Mouse (Mus musculus): ENCODE measurements around the gene Slc7a8. TPM values are rescaled to one million over a fixed set of nuclear protein-coding genes. Genes with fewer than 3 reads are reported as not detected.

Gene Slc7a8
- polyA plus RNA-seq, 1 experiment from 2014 or later, result 4.7 TPM

GRCm38 (mm10) chr14:54728823-54729653 lies 52.7 kb downstream of the Slc7a8 start:
- Histone ChIP-seq H3K4me1 (replicated peaks) (no peaks in the 10 kb centered on the region; the same call in 1 of the 2 replicates), H3K27ac (no peak overlapping the region), H3K9ac (no peak overlapping the region), H3K36me3 (no peaks in the 10 kb centered on the region), H3K4me3 (no peak overlapping the region), H3K9me3 (no peaks in the 10 kb centered on the region), H3K4me2 (no peak overlapping the region), H3K27me3 (no peaks in the 10 kb centered on the region)
- 63% methylated on average over 13 of the region's 13 CpGs for WGBS
- no peak for ATAC-seq (ENCODE audit: low FRiP score)

DNA sequence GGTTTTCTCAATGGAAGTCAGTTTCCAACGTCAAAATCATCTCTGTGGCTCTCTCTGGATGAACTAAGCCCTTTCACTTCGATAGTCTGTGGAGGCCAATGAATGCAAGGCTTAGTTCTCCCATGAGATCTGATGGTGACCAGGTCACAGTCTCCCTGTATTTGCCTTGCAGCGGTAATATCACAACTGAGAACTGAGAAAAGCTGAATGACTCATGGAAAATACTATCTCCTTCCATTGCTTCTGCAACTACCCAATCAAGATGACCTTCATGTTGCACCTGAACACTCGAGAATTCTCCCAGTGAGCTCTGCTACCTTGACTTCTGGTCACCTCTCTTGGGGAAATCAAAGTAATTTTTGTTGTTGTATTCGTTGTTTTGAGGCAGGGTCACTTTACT lies 54.2 kb downstream of the Slc7a8 start:
- ATAC-seq (ENCODE audit: low FRiP score), result no peak
- Histone ChIP-seq H3K4me1 (replicated peaks) (no peaks in the 10 kb centered on the region; the same call in 1 of the 2 replicates), H3K4me3 (no peak overlapping the region), H3K27me3 (no peaks in the 10 kb centered on the region), H3K4me2 (no peak overlapping the region), H3K27ac (no peak overlapping the region), H3K36me3 (no peaks in the 10 kb centered on the region), H3K9ac (no peak overlapping the region), H3K9me3 (no peaks in the 10 kb centered on the region)
- WGBS, result 76% methylated on average over 5 of the region's 5 CpGs

GRCm38 (mm10) chr14:54724049-54724448 lies 57.7 kb downstream of the Slc7a8 start:
- 89% methylated on average over 6 of the region's 6 CpGs for WGBS
- no peak for ATAC-seq (ENCODE audit: low FRiP score)
- H3K27me3 ChIP-seq, result no peaks in the 10 kb centered on the region

DNA sequence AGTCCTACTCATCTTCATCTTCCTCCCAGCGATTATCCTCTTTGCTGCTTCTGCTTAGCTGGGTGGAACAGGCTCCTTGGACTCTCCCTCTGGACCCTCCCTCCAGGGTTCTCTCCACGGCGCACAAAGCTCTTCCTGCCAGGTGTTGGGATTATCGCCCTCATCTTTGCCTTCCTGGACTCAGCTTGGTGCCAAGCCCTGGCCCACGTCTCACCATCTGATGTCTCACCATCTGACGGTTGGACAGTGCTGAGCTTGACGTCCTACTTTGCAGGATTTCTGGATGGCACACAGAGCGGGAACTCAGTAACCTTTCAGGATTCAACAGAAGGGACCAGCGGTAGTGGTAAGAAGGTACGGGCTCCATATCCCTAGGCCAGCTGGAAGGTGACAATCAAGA lies 60.0 kb downstream of the Slc7a8 start:
- H3K9me3 ChIP-seq, result no peaks in the 10 kb centered on the region
- H3K4me1 ChIP-seq (replicated peaks), result no peaks in the 10 kb centered on the region
- WGBS, result 84% methylated on average over 10 of the region's 10 CpGs
- H3K4me3 ChIP-seq, result no peak overlapping the region
- H3K27me3 ChIP-seq, result no peaks in the 10 kb centered on the region
- H3K36me3 ChIP-seq, result no peaks in the 10 kb centered on the region
- H3K27ac ChIP-seq, result no peak overlapping the region
- H3K4me2 ChIP-seq, result no peak overlapping the region
- no peak for ATAC-seq (ENCODE audit: low FRiP score)
- H3K9ac ChIP-seq, result no peak overlapping the region

More at GRCm38 (mm10) chr14:54724049-54724448, 57.7 kb downstream of the Slc7a8 start:
- H3K36me3 ChIP-seq, result no peaks in the 10 kb centered on the region
- no peak overlapping the region for H3K9ac ChIP-seq
- H3K27ac ChIP-seq, result no peak overlapping the region
- H3K9me3 ChIP-seq, result no peaks in the 10 kb centered on the region
- no peak overlapping the region for H3K4me2 ChIP-seq
- H3K4me3 ChIP-seq, result no peak overlapping the region
- H3K4me1 ChIP-seq (replicated peaks), result no peaks in the 10 kb centered on the region; the same call in 1 of the 2 replicates

DNA sequence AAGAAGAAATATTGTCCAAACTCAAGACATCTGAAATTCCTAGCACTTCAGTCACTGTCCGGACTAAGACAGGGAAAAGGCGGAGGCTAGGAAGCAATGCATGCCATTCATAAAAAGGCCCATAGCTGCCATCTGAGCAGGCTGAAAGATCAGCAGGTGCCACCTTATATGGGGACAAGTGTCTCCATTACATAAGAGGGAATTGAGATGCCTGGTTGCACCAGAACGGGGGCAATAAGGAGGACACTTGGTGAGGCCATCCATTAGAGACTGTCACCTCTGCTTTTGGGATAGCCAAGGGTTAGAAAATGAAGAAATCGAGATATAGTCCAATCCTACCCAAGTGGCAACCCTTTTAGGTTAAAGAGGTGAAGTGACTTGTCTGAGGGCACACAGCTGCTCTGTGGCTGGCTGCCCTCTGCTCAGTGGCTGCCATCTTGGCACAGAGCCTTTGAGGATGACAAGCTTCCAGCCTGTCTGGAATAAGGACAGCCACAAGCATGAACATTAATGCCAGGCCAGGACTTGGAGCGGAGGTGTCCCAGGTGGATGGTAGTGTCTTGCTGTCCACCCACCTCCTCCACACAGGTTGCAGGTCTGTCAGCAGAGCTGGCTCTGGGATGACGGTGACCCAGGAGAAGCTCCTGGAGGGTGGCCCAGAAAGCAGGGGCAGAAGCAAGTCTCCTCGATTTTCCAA lies 60.9 kb downstream of the Slc7a8 start:
- Histone ChIP-seq H3K9me3 (no peaks in the 10 kb centered on the region), H3K27ac (no peak overlapping the region), H3K27me3 (0 out of 2 replicates have a peak, but pooled peaks cover 3% of the 10 kb centered on the region), H3K4me1 (replicated peaks) (no peaks in the 10 kb centered on the region), H3K36me3 (no peaks in the 10 kb centered on the region), H3K4me3 (no peak overlapping the region), H3K9ac (no peak overlapping the region), H3K4me2 (no peak overlapping the region)
- 93% methylated on average over 7 of the region's 7 CpGs for WGBS
- no peak for ATAC-seq (ENCODE audit: low FRiP score)

GRCm38 (mm10) chr14:54720041-54720440 lies 61.7 kb downstream of the Slc7a8 start:
- Histone ChIP-seq H3K9ac (no peak overlapping the region), H3K9me3 (no peaks in the 10 kb centered on the region), H3K4me3 (no peak overlapping the region), H3K27me3 (0 out of 2 replicates have a peak, but pooled peaks cover 3% of the 10 kb centered on the region), H3K36me3 (no peaks in the 10 kb centered on the region), H3K27ac (no peak overlapping the region), H3K4me1 (replicated peaks) (peaks cover 3% of the 10 kb centered on the region; the same call in 1 of the 2 replicates), H3K4me2 (no peak overlapping the region)
- WGBS, result 91% methylated on average over 11 of the region's 11 CpGs
- no peak for ATAC-seq (ENCODE audit: low FRiP score)

DNA sequence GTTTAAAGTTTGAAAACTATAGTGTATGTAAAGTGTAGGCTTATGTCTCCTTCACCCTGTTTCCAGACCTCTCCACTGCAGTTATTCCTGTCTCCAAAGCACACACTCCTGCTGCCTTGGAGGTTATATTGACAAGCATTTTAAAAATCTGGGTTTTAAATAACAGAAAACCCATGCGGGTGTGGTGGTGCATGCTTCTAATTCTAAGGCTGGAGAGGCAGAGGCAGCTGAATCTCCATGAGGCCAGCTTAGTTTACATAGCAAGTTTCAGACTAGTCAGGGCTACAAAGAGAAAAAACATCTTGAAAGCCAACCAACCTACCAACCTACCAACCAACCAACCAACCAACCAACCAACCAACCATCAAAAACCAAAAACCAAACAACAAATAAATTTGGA lies 66.3 kb downstream of the Slc7a8 start:
- H3K9ac ChIP-seq, result no peak overlapping the region
- 86% methylated on average over 1 of the region's 1 CpGs for WGBS
- no peak for ATAC-seq (ENCODE audit: low FRiP score)
- peak overlapping the region; percentile 67; the same call in 1 of the 2 replicates for H3K4me2 ChIP-seq
- H3K9me3 ChIP-seq, result no peaks in the 10 kb centered on the region
- H3K36me3 ChIP-seq, result no peaks in the 10 kb centered on the region
- no peak overlapping the region for H3K4me3 ChIP-seq
- H3K27me3 ChIP-seq, result 0 out of 2 replicates have a peak, but pooled peaks cover 3% of the 10 kb centered on the region
- H3K4me1 ChIP-seq (replicated peaks), result peaks cover 11% of the 10 kb centered on the region
- H3K27ac ChIP-seq, result no peak overlapping the region

GRCm38 (mm10) chr14:54714617-54715081 lies 67.1 kb downstream of the Slc7a8 start:
- peaks cover 11% of the 10 kb centered on the region for H3K4me1 ChIP-seq (replicated peaks)
- H3K36me3 ChIP-seq, result no peaks in the 10 kb centered on the region
- peak overlapping the region; percentile 37 for H3K4me3 ChIP-seq
- peak overlapping the region; percentile 61 for H3K27ac ChIP-seq
- peak overlapping the region; percentile 69 for H3K9ac ChIP-seq
- 0 out of 2 replicates have a peak, but pooled peaks cover 3% of the 10 kb centered on the region for H3K27me3 ChIP-seq
- H3K9me3 ChIP-seq, result no peaks in the 10 kb centered on the region
- 3% methylated on average over 15 of the region's 15 CpGs for WGBS
- peak; percentile 50 for ATAC-seq (ENCODE audit: low FRiP score)
- H3K4me2 ChIP-seq, result peak overlapping the region; percentile 67

GRCm38 (mm10) chr14:54714121-54714520 lies 67.6 kb downstream of the Slc7a8 start:
- H3K9me3 ChIP-seq, result no peaks in the 10 kb centered on the region
- H3K4me2 ChIP-seq, result peak overlapping the region; percentile 67
- H3K27me3 ChIP-seq, result 0 out of 2 replicates have a peak, but pooled peaks cover 3% of the 10 kb centered on the region
- ATAC-seq (ENCODE audit: low FRiP score), result peak; percentile 62
- H3K9ac ChIP-seq, result peak overlapping the region; percentile 69
- peak overlapping the region; percentile 61 for H3K27ac ChIP-seq
- WGBS, result 3% methylated on average over 13 of the region's 13 CpGs
- H3K36me3 ChIP-seq, result no peaks in the 10 kb centered on the region
- H3K4me1 ChIP-seq (replicated peaks), result peaks cover 11% of the 10 kb centered on the region
- H3K4me3 ChIP-seq, result peak overlapping the region; percentile 37

- Histone ChIP-seq H3K9me3 (no peaks in the 10 kb centered on the region), H3K4me3 (no peak overlapping the region)
Observed at GRCm38 (mm10) chr14:54712861-54713260, 68.9 kb downstream of the Slc7a8 start.

DNA sequence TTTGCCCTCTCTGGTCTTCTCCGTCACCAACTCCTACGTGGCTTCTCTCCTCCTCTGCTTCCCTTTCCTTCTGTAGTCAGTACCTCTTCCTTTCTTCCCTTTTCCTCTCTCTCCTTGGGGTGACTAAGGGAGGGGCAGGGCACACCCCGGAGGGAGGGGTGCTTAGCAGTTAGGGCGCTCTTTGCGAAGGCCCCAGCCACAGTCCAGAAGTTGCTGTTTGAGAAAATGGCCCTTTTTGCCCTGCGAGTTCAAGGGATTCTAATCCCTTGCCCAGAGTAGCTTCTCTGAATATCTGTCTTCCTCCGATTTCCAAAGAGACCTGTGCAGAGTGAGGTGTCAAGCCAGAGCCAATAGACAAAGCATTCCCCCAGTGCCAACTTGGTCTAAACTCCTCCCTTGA lies 69.7 kb downstream of the Slc7a8 start, which contains the start of gene Cebpe:
Gene Cebpe, minus strand, starts transcription at position 101 of the 400 bp plus-strand sequence.
- WGBS, result 83% methylated on average over 7 of the region's 7 CpGs
- no peak within 1 kb of the TSS for H3K4me2 ChIP-seq
- H3K9me3 ChIP-seq, result no peaks in the 10 kb centered on the region
- H3K27ac ChIP-seq, result no peak within 1 kb of the TSS
- H3K9ac ChIP-seq, result no peak within 1 kb of the TSS
- H3K4me1 ChIP-seq (replicated peaks), result peaks cover 11% of the 10 kb centered on the region
- no peaks in the 10 kb centered on the region for H3K36me3 ChIP-seq
- no peak for ATAC-seq (ENCODE audit: low FRiP score)
- H3K27me3 ChIP-seq, result 0 out of 2 replicates have a peak, but pooled peaks cover 3% of the 10 kb centered on the region
- H3K4me3 ChIP-seq, result no peak within 1 kb of the TSS

More at GRCm38 (mm10) chr14:54712861-54713260, 68.9 kb downstream of the Slc7a8 start:
- no peak overlapping the region for H3K4me2 ChIP-seq
- no peak overlapping the region for H3K9ac ChIP-seq
- H3K36me3 ChIP-seq, result no peaks in the 10 kb centered on the region
- no peak for ATAC-seq (ENCODE audit: low FRiP score)
- WGBS, result 80% methylated on average over 8 of the region's 8 CpGs
- H3K27ac ChIP-seq, result no peak overlapping the region
- H3K4me1 ChIP-seq (replicated peaks), result peaks cover 11% of the 10 kb centered on the region
- H3K27me3 ChIP-seq, result 0 out of 2 replicates have a peak, but pooled peaks cover 3% of the 10 kb centered on the region

DNA sequence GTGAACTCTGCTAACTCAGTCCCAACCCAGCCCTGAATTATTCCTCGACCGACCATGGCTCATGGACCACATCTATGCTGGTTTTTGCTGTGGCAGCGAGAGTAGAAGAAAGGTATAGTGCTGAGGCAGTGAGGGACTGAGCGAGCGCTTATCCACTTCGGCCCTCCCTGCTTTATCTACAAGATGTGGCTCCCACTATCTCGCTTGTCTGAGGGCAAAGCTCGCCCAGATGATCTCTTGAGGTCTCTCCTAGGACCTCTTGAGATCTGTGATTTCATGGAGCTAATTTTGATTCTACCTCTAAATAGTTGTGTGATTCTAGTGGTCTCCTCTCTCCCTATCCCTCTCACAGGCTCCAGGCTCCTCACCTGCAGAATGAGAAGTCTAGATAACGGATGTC lies 72.7 kb downstream of the Slc7a8 start:
- WGBS, result 87% methylated on average over 9 of the region's 9 CpGs
- no peak for ATAC-seq (ENCODE audit: low FRiP score)
- no peak overlapping the region for H3K9ac ChIP-seq
- no peak overlapping the region for H3K4me3 ChIP-seq
- H3K9me3 ChIP-seq, result no peaks in the 10 kb centered on the region
- no peaks in the 10 kb centered on the region for H3K27me3 ChIP-seq
- H3K36me3 ChIP-seq, result no peaks in the 10 kb centered on the region
- no peak overlapping the region for H3K4me2 ChIP-seq
- H3K4me1 ChIP-seq (replicated peaks), result no peaks in the 10 kb centered on the region
- H3K27ac ChIP-seq, result no peak overlapping the region
